Mouse (Mus musculus): ENCODE measurements around the gene Erbb2. TPM values are rescaled to one million over a fixed set of nuclear protein-coding genes. Genes with fewer than 3 reads are reported as not detected.

Erbb2 gene
- total RNA-seq (2023), result 0.18 TPM

DNA sequence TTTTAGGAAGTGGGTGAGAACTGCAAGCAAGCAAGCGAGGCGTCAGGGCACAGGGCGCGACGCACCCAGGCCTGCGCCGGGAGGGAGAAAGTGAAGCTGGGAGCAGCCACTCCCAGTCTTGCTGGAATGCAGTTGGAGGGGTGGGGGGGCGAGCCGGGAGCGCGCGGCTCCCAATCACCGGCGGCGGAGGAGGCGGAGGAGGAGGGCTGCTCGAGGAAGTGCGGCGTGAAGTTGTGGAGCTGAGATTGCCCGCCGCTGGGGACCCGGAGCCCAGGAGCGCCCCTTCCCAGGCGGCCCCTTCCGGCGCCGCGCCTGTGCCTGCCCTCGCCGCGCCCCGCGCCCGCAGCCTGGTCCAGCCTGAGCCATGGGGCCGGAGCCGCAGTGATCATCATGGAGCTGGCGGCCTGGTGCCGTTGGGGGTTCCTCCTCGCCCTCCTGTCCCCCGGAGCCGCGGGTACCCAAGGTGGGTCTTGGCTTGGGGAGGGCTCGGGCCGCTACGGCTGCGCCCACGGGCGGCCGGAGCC, at the start of gene Erbb2:
TSS of gene Erbb2 (plus strand) at position 198 of the 524 bp plus-strand sequence.

DNA sequence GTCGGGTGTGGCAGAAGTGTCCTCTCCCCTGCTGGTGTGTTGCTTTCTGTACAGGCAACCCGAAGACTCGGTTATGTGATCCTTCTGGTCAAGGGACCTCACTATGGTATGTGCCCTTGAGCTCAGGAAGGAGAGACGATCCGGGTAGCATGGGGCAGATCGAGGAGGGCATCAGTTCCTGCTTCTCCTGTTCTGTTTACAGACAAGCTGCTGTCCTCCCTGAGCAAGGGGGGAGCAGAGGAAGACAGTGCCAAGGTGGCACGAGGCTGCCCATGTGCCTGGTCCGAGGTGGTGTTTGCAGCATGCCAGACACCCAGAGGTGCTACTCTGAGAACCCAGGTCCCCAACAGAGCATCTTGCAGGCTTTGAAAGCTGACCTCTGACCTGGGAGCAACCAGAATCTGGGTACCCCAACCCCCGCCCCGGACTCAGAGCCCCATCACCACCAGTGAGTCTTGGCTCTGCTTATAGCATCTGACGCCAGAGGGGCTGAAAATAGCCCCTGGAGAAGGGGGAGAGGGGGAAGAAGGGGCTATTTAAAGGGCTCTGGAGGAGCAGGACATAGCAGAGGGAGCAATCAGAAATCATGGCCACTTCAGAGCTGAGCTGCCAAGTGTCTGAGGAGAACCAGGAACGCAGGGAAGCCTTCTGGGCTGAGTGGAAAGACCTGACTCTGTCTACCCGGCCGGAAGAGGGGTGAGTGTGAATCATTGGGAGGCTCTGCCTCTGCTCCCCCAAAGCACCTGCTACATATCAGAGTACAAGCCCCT, 28.8 kb upstream of the Erbb2 start, which contains the start of gene Tcap:
TSS of gene Tcap (plus strand) at position 551 of the 770 bp plus-strand sequence.

DNA sequence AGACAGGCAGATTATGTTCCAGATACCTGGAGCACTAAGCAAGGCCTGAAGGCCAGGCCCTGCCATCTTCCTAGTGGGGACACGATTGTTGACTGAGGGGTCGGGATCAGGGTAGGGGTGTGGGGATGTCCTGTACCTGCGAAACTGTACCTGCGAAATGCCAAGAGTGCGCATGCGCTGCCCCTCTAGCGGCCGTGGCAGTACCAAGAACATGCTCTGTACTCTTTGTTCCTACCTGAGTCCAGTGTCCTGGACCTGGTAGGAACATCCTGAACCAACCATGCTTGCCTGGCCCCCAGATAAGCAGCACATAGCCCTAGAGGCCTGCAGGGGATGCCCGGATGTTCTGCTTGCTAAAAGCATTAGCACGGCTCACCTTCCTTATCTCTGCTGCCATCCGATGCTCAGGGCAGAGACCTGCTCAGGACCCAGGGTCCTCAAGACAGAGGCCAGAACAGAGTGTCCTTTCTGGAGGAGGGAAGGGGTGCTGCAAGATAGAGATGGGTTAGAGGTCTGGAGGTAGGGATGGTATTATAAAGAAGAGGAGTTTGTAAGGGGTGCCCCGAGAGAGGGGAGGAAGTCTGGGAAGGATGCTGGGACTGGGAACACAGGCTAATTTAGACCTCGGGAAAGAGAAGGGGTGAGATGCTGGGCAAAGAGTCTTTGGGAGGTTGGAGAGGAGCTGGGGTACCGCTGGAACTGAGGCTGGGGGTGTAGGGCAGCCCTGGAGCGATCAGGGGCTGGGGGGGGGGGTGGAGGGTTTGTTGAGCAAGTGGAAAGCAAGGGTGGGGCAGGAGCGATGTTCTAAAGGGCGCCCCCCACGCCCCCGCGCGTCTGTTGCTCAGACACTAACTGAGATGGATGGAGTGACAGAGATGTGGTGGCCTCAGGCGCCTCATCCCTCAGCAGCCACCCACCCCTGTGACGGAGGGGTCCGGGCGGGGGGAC, 26.4 kb upstream of the Erbb2 start, which contains the start of gene Pnmt:
TSS of gene Pnmt (plus strand) at position 813 of the 948 bp plus-strand sequence.

DNA sequence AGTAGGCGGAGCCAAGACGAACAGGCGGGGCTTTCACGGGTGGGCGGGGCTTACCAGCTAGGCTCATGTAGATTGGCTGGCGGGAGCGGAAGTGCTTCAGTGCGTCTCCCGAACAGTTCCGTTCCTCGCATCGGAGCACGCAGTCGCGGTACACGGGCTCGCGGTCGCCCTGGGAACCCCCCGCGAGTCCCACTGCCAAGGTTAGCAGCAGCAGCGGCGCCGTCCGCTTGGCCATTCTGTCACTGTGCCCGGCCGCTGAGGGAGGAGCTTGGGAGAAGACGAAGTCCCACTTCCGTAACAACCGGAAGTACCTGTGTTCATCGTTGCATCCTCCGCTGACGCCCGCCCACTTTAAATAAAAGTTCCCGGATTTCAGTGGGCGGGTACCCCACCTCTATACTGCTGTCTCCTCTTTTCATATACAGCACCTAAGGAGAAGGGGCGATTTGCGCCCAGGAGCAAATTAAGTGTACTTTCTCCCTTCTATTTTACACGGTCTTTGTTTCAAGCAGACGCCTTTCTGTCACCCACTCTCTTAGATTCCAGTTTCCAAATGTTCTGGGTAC, 12.0 kb upstream of the Erbb2 start, which contains the start of gene Pgap3:
TSS of gene Pgap3 (minus strand) at position 330 of the 566 bp plus-strand sequence.

DNA sequence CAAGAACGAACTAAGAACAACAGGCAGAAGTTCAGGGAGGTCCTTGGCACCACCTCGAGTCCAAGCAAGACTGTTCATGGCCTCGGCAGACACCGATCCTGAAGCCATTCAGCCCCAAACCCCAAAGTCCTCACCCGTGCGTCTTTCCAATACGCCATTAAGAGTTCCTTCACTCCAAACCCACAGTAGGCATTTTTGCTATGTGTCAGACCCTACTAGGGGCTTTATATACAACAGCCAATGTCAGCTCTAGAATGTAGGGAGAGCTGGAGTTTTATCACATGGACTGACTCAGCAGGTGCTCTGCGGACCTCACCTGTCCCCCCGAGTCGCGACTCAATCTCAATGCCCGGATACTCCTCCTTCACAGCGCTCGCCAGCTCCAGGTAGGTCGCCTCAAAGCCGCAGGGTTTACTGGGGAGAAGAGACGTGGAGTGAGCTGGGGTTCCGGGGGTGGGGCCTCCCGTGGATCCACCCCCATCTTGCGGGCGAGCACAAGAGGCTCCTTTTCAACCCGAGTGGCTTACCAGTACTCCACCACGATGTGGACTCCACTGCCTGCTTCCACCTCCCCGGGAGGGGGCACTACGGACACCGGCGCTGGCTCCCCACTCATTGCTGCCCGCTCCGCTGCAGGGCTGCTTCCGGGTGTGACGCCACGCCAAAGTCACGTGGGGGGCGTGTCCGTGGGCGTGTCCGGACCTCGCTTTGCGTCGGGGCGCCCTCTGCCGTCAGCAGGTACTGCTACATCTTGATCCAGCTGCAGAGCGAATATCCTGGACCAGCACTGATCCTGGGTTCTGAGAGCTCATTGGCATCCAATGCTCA, 26.3 kb downstream of the Erbb2 start, which contains the start of gene Mien1:
TSS of gene Mien1 (minus strand) at position 661 of the 828 bp plus-strand sequence.

DNA sequence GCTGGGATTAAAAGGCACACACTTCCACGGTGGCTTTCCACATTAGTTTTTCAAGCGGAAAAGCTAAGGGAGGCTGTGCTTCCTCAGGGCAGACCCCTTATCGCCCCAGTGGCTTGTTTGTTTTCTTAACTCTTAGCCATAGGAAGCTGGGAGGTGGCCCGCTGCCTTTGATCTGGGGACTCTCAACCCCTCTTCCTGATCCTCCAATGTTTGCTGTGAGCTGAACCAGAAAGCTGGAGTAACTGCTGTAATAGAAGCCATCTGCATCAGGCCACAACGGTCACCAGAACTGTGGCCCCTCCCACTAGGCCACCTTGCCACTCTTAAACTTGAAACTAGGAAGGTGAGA, 33.9 kb downstream of the Erbb2 start, which contains the start of gene Grb7:
TSS of gene Grb7 (plus strand) at position 182 of the 349 bp plus-strand sequence.

Other genes with a start within 250 kb of the Erbb2 start
- gene Med1, start 219.2 kb upstream of the Erbb2 start, total RNA-seq (2023), result 75.6 TPM
- gene Cdk12, start 209.4 kb upstream of the Erbb2 start, total RNA-seq (2023), result 107 TPM
- gene Neurod2, start 82.8 kb upstream of the Erbb2 start, total RNA-seq (2023), result not detected
- gene Ppp1r1b, start 64.1 kb upstream of the Erbb2 start, total RNA-seq (2023), result not detected
- gene Stard3, start 54.1 kb upstream of the Erbb2 start, total RNA-seq (2023), result 43.7 TPM
- gene Tcap, start 28.7 kb upstream of the Erbb2 start, total RNA-seq (2023), result not detected
- not detected for gene Pnmt, start 26.0 kb upstream of the Erbb2 start, total RNA-seq (2023)
- gene Pgap3, start 12.0 kb upstream of the Erbb2 start, total RNA-seq (2023), result 9.3 TPM
- gene Mien1, start 26.5 kb downstream of the Erbb2 start, total RNA-seq (2023), result 55.7 TPM
- 1.2 TPM for gene Grb7, start 33.9 kb downstream of the Erbb2 start, total RNA-seq (2023)
- 133 TPM for gene Ikzf3, start 133.6 kb downstream of the Erbb2 start, total RNA-seq (2023)
- 5.8 TPM for gene Zpbp2, start 138.6 kb downstream of the Erbb2 start, total RNA-seq (2023)
- gene Ormdl3, start 174.9 kb downstream of the Erbb2 start, total RNA-seq (2023), result 23.7 TPM
- gene Lrrc3c, start 185.8 kb downstream of the Erbb2 start, total RNA-seq (2023), result not detected
- gene Gm12355, start 213.2 kb downstream of the Erbb2 start, total RNA-seq (2023), result 23.9 TPM
- gene Gsdma3, start 213.9 kb downstream of the Erbb2 start, total RNA-seq (2023), result 0.35 TPM
- not detected for gene Gsdma2, start 234.3 kb downstream of the Erbb2 start, total RNA-seq (2023)